Mouse (Mus musculus) kidney, postnatal 14 days (tissue): ENCODE results near the gene Irf4.

ENCODE experiments used
- DNase-seq: peaks from one replicate; pipeline ENCODE4 v3.0.0; 2022; ENCODE audit warnings: mixed read lengths

Irf4 gene

DNA sequence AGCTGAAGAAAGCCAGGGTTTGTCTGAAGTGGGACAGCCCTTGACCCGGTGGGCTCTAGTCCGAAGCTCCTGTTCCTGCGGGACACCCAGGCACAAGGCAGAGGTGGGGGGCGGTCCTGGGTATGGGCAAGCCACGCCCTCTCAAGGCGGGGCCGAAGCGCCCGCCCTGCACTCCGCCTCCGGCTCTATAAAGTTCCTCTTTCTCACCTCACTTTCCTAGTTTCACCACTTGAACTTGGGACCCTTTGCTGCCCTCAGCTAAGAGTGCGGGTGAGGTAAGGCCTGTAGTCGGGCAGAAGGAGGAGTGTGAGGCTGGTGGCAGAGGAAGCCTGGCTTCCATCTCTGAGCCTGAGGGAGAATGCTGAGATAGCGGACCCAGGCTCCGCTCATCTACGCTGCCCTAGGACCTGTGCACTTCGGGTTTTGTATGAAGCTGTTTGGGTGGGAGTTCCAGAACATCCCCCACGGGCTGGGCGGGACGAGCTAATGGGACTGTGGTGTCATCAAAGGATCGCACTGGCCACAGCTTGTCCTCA is at the start of gene Irf4:
Gene Irf4 (plus strand): TSS at position 206 of the 536 bp plus-strand sequence.
- DNase-seq, result peak; percentile 53

DNA sequence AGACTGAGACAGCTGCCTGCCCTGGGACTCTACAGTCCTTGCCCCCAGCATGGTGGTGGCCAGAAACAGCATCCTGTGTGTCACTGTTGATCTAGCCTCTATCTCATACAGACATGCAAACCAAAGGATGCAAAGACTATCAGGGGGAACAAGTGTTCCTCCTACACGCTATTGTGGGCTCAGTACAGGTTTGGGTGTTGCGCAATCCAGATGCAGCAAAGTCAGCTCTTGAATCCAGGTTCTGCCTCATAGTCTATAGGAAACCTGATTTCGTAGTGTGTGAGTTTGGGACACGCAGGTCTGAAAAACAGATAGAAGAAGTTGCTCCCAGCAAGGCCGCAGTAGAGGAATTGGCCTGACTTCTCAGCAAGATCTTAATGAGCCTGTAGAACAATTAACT is 46.3 kb upstream of the Irf4 start:
- no peak for DNase-seq

- DNase-seq, result no peak
These were observed 44.6 kb upstream of the Irf4 start for GRCm38 (mm10) chr13:30704246-30705095.

- no peak for DNase-seq
These were observed 38.0 kb upstream of the Irf4 start for GRCm38 (mm10) chr13:30711066-30711465.

DNA sequence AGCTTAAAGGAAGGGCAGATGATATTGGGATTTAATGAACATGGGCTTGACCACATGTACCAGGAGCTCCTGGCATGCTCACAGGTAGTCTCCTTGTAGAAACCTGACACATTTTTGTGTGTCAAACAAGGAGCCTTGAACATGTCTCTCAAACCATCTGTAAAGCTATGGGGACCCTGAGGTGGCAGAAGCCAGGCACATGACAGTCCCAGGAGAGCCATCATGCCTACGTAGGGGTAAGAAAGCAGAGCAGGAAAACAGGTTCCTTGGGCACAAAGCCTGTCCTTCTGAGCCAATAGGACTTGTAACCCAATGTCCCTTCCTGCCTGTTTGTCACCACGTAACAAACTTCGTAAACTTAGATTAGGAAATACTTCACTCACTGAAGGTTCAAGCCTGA is 37.3 kb upstream of the Irf4 start:
- no peak for DNase-seq

- no peak for DNase-seq
These were observed 36.7 kb upstream of the Irf4 start for GRCm38 (mm10) chr13:30712280-30712679.

GRCm38 (mm10) chr13:30713621-30714020 is 35.4 kb upstream of the Irf4 start:
- peak; percentile 54 for DNase-seq

DNA sequence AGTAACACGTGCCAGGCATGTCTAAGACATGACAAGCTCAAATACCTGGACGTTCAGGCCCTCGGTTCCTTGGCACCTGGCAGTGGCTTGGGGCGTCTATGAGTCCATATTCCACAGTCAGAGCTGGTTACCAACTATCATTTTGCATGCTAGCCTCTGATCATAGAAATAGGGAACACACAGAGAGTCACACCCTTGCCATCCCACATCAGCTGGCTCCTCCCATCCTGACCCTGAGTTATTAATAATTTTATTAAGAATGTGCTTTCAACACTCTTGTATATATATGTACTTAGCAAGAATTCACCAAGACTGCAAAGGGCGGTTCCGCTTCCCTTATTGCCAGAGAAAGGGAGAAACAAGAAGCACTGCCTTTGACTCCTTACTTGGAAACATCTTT is 34.5 kb upstream of the Irf4 start:
- DNase-seq, result no peak

- DNase-seq, result no peak
These were observed 34.0 kb upstream of the Irf4 start for GRCm38 (mm10) chr13:30715060-30715459.

- no peak for DNase-seq
These were observed 33.5 kb upstream of the Irf4 start for GRCm38 (mm10) chr13:30715573-30715972.

GRCm38 (mm10) chr13:30716611-30717010 is 32.4 kb upstream of the Irf4 start:
- no peak for DNase-seq

DNA sequence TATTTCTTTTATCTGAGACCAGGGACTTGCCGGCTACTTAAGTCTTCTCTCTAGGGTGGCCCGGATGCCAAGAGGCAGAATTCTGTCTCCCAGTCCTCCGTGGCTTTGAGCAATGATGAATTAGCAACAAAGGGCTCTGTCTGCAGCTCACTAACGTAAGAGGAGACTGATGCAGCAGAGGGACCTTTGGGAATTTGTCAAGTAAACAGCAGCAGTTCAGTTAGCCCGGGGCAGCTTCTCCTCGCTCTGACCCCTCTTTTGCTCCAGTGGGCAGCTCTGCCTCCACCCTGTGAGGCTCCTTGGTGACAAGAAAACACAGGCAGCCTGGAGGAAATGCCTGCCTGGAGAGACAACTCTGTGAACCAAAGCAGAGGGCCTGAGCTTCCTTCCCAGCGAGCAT is 26.4 kb upstream of the Irf4 start:
- no peak for DNase-seq

GRCm38 (mm10) chr13:30723258-30723657 is 25.8 kb upstream of the Irf4 start:
- DNase-seq, result no peak

GRCm38 (mm10) chr13:30723858-30724257 is 25.2 kb upstream of the Irf4 start:
- no peak for DNase-seq

GRCm38 (mm10) chr13:30724691-30725271 is 24.2 kb upstream of the Irf4 start:
- no peak for DNase-seq

GRCm38 (mm10) chr13:30726879-30727278 is 22.1 kb upstream of the Irf4 start:
- DNase-seq, result no peak

DNA sequence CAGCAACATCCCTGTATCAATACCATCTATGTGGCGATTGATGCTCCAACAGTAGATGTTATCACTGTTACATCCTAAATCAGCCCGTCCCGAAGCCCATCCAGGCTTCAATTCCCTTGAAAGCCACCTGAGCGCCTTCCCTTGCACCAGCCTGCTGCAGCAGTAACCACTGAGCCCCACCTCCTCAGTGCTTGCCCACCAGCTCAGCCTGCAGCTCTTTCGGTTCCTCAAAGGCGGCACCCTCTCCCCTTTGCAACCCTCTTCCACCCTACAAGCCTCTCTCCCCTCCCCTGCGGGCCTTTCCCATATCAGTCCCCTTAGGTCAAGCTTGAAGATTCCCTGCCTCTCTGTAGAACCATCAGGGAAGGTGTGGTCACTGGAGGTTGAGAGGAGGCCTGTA is 20.9 kb upstream of the Irf4 start:
- no peak for DNase-seq

- peak; percentile 35 for DNase-seq
These were observed 19.8 kb upstream of the Irf4 start for GRCm38 (mm10) chr13:30729245-30729644.

DNA sequence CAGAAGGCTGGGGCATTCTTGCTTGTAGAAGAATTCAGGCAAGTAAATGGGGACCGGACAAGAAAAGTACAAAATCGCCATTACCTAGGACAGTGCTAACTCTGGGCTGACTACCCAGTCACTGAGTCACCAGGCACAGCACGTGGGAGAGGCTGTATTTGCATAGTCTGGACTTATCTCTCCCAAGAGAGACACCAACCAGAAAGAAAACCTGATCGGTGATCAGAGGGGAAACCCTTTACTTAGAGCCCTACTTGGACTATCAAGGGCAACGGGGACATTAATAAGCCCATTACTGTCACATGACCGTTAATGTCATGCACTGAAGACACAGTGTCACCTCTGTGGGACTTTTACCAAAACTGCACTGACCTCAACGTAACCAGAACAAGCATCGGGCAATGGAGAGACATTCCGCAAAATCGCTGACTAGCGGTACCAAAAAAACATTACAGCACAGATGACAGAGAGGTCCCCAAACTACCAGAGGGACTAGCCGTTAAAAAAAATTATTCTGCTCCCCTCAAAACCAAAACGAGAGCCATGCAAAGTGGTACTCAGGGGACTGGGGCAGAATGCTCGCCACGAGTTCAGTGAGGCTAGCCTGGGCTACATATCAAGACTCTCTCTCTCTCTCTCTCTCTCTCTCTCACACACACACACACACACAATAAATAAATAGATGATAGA is 18.8 kb upstream of the Irf4 start:
- no peak for DNase-seq

DNA sequence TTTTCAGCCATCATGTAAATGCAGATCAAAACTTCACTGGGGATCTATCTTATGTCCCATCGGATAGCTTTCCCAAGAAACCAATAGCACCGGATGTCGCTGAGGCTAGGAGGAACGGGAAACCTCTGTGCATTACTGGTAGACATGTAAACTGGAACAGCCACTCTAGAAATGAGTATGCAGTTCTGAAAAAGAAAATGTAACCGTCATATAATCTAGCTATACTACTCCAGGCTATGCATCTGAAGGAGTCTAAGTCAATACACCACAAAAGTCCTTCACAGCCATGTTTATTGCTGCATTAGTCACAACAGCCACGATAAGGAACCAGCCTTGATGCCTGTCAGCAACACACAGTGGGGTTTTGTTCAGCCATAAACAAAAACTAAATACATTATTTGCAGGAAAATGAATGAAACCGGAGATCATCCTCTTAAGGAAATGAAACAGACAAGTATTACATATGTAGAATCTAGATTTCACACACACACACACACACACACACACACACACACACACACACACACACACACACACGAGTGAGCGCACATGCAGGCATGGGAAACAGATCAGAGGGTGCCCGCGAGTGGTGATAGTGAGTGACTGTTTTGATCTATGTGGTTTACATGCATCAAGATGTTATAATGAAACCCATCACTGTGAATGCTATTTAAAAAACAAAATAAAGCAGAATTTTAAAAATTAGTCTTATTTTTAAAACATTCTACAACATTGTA is 16.1 kb upstream of the Irf4 start:
- no peak for DNase-seq

GRCm38 (mm10) chr13:30736721-30737120 is 12.3 kb upstream of the Irf4 start:
- no peak for DNase-seq

GRCm38 (mm10) chr13:30737257-30737656 is 11.8 kb upstream of the Irf4 start:
- no peak for DNase-seq

GRCm38 (mm10) chr13:30738310-30738840 is 10.7 kb upstream of the Irf4 start:
- DNase-seq, result no peak
